Mouse (Mus musculus): Measurements from ENCODE around the gene Cox15. TPM values are rescaled to one million over a fixed set of nuclear protein-coding genes. Genes with fewer than 3 reads are reported as not detected.

Cox15 gene
- polyA plus RNA-seq, 1 experiment from 2014 or later, result 15.4 TPM

- peaks cover 5% of the 10 kb centered on the region for H3K4me1 ChIP-seq
- no peak overlapping the region for H3K4me3 ChIP-seq
- WGBS, result 96% methylated on average over 11 of the region's 11 CpGs
- H3K27me3 ChIP-seq (ENCODE audit: low read depth, poor library complexity, severe bottlenecking), result no peaks in the 10 kb centered on the region
- no peaks in the 10 kb centered on the region for H3K9me3 ChIP-seq (replicated peaks)
- H3K27ac ChIP-seq, result no peak overlapping the region
- H3K36me3 ChIP-seq, result peaks cover 66% of the 10 kb centered on the region
- no peak for DNase-seq (ENCODE audit: low spot score)
Measured at GRCm38 (mm10) chr19:43720061-43720460, 32.7 kb downstream of the Cox15 start.

GRCm38 (mm10) chr19:43711971-43712370, 40.8 kb downstream of the Cox15 start:
- Histone ChIP-seq H3K4me3 (no peak overlapping the region), H3K4me1 (no peaks in the 10 kb centered on the region), H3K36me3 (peaks cover 41% of the 10 kb centered on the region), H3K27ac (no peak overlapping the region), H3K9me3 (replicated peaks) (no peaks in the 10 kb centered on the region), H3K27me3 (ENCODE audit: low read depth, poor library complexity, severe bottlenecking) (no peaks in the 10 kb centered on the region)
- DNase-seq (ENCODE audit: low spot score), result no peak
- WGBS, result 80% methylated on average over 5 of the region's 5 CpGs

- Histone ChIP-seq H3K36me3 (peaks cover 48% of the 10 kb centered on the region), H3K9me3 (replicated peaks) (no peaks in the 10 kb centered on the region), H3K27me3 (ENCODE audit: low read depth, poor library complexity, severe bottlenecking) (no peaks in the 10 kb centered on the region), H3K4me1 (no peaks in the 10 kb centered on the region), H3K4me3 (no peak overlapping the region), H3K27ac (no peak overlapping the region)
- DNase-seq (ENCODE audit: low spot score), result no peak
- WGBS, result 63% methylated on average over 22 of the region's 22 CpGs
Measured at GRCm38 (mm10) chr19:43711159-43711916, 41.5 kb downstream of the Cox15 start.

GRCm38 (mm10) chr19:43709317-43709716, 43.5 kb downstream of the Cox15 start:
- Histone ChIP-seq H3K9me3 (replicated peaks) (no peaks in the 10 kb centered on the region), H3K4me3 (no peak overlapping the region), H3K36me3 (peaks cover 62% of the 10 kb centered on the region), H3K27ac (no peak overlapping the region), H3K4me1 (no peaks in the 10 kb centered on the region), H3K27me3 (ENCODE audit: low read depth, poor library complexity, severe bottlenecking) (no peaks in the 10 kb centered on the region)
- DNase-seq (ENCODE audit: low spot score), result no peak
- WGBS, result 89% methylated on average over 8 of the region's 8 CpGs

- Histone ChIP-seq H3K4me3 (no peak overlapping the region), H3K36me3 (peaks cover 69% of the 10 kb centered on the region), H3K27ac (no peak overlapping the region), H3K9me3 (replicated peaks) (no peaks in the 10 kb centered on the region), H3K4me1 (no peaks in the 10 kb centered on the region), H3K27me3 (ENCODE audit: low read depth, poor library complexity, severe bottlenecking) (no peaks in the 10 kb centered on the region)
- 92% methylated on average over 7 of the region's 7 CpGs for WGBS
- DNase-seq (ENCODE audit: low spot score), result no peak
Measured at GRCm38 (mm10) chr19:43708206-43708605, 44.6 kb downstream of the Cox15 start.

- DNase-seq (ENCODE audit: low spot score), result no peak
- WGBS, result 90% methylated on average over 17 of the region's 17 CpGs
- H3K4me3 ChIP-seq, result no peak overlapping the region
- no peaks in the 10 kb centered on the region for H3K27me3 ChIP-seq (ENCODE audit: low read depth, poor library complexity, severe bottlenecking)
- no peaks in the 10 kb centered on the region for H3K9me3 ChIP-seq (replicated peaks)
- H3K36me3 ChIP-seq, result peaks cover 81% of the 10 kb centered on the region
- no peak overlapping the region for H3K27ac ChIP-seq
- H3K4me1 ChIP-seq, result no peaks in the 10 kb centered on the region
Measured at GRCm38 (mm10) chr19:43704787-43705497, 47.9 kb downstream of the Cox15 start.

- WGBS, result 91% methylated on average over 11 of the region's 11 CpGs
- Histone ChIP-seq H3K9me3 (replicated peaks) (no peaks in the 10 kb centered on the region), H3K27me3 (ENCODE audit: low read depth, poor library complexity, severe bottlenecking) (no peaks in the 10 kb centered on the region), H3K4me3 (no peak overlapping the region), H3K27ac (no peak overlapping the region), H3K36me3 (peaks cover 79% of the 10 kb centered on the region), H3K4me1 (no peaks in the 10 kb centered on the region)
- DNase-seq (ENCODE audit: low spot score), result no peak
Measured at GRCm38 (mm10) chr19:43704211-43704610, 48.6 kb downstream of the Cox15 start.

GRCm38 (mm10) chr19:43699763-43700155, 53.0 kb downstream of the Cox15 start:
- no peaks in the 10 kb centered on the region for H3K27me3 ChIP-seq (ENCODE audit: low read depth, poor library complexity, severe bottlenecking)
- H3K9me3 ChIP-seq (replicated peaks), result no peaks in the 10 kb centered on the region
- 0 out of 2 replicates have a peak, but pooled peaks cover 5% of the 10 kb centered on the region for H3K4me1 ChIP-seq
- WGBS, result 82% methylated on average over 6 of the region's 6 CpGs
- DNase-seq (ENCODE audit: low spot score), result no peak
- H3K36me3 ChIP-seq, result peaks cover 56% of the 10 kb centered on the region
- H3K4me3 ChIP-seq, result no peak overlapping the region
- no peak overlapping the region for H3K27ac ChIP-seq

- Histone ChIP-seq H3K4me1 (0 out of 2 replicates have a peak, but pooled peaks cover 5% of the 10 kb centered on the region), H3K9me3 (replicated peaks) (no peaks in the 10 kb centered on the region), H3K4me3 (no peak overlapping the region), H3K27me3 (ENCODE audit: low read depth, poor library complexity, severe bottlenecking) (no peaks in the 10 kb centered on the region), H3K27ac (no peak overlapping the region), H3K36me3 (peaks cover 53% of the 10 kb centered on the region)
- 72% methylated on average over 11 of the region's 11 CpGs for WGBS
- no peak for DNase-seq (ENCODE audit: low spot score)
Measured at GRCm38 (mm10) chr19:43699021-43699762, 53.6 kb downstream of the Cox15 start.

- H3K4me1 ChIP-seq, result 0 out of 2 replicates have a peak, but pooled peaks cover 5% of the 10 kb centered on the region
- DNase-seq (ENCODE audit: low spot score), result no peak
- H3K27me3 ChIP-seq (ENCODE audit: low read depth, poor library complexity, severe bottlenecking), result no peaks in the 10 kb centered on the region
- WGBS, result 93% methylated on average over 5 of the region's 5 CpGs
- no peak overlapping the region for H3K4me3 ChIP-seq
- no peak overlapping the region for H3K27ac ChIP-seq
- no peaks in the 10 kb centered on the region for H3K9me3 ChIP-seq (replicated peaks)
- peaks cover 47% of the 10 kb centered on the region for H3K36me3 ChIP-seq
Measured at GRCm38 (mm10) chr19:43697666-43698370, 55.0 kb downstream of the Cox15 start.

GRCm38 (mm10) chr19:43695514-43695964, 57.3 kb downstream of the Cox15 start:
- 87% methylated on average over 10 of the region's 10 CpGs for WGBS
- H3K4me1 ChIP-seq, result peaks cover 8% of the 10 kb centered on the region
- peaks cover 42% of the 10 kb centered on the region for H3K36me3 ChIP-seq
- H3K9me3 ChIP-seq (replicated peaks), result no peaks in the 10 kb centered on the region
- DNase-seq (ENCODE audit: low spot score), result no peak
- no peak overlapping the region for H3K4me3 ChIP-seq
- no peak overlapping the region for H3K27ac ChIP-seq
- no peaks in the 10 kb centered on the region for H3K27me3 ChIP-seq (ENCODE audit: low read depth, poor library complexity, severe bottlenecking)

- Histone ChIP-seq H3K27ac (no peak overlapping the region), H3K9me3 (replicated peaks) (no peaks in the 10 kb centered on the region), H3K4me3 (no peak overlapping the region), H3K27me3 (ENCODE audit: low read depth, poor library complexity, severe bottlenecking) (peaks cover 8% of the 10 kb centered on the region; the same call in 1 of the 2 replicates), H3K36me3 (peaks cover 28% of the 10 kb centered on the region), H3K4me1 (peaks cover 21% of the 10 kb centered on the region)
- DNase-seq (ENCODE audit: low spot score), result no peak
- WGBS, result 90% methylated on average over 14 of the region's 14 CpGs
Measured at GRCm38 (mm10) chr19:43692815-43693214, 60.0 kb downstream of the Cox15 start.

Measured in limb, embryonic 10.5 days (tissue).